Mouse (Mus musculus): ENCODE measurements around the gene Ccl8. TPM values are rescaled to one million over a fixed set of nuclear protein-coding genes. Genes with fewer than 3 reads are reported as not detected.

Gene Ccl8
- 0.25 TPM in 1 of 2 replicates, not detected in the other for polyA plus RNA-seq (2015; fragmentation: Nextera tagmentation; extraction: Ambion mirVana)

GRCm38 (mm10) chr11:82114885-82115284, at the start of gene Ccl8:
Ccl8 (plus strand) TSS chr11:82115185.
- H3K36me3 ChIP-seq (ENCODE audit: insufficient read depth, low read length), result no peaks in the 10 kb centered on the region
- no peaks in the 10 kb centered on the region for H3K4me1 ChIP-seq (ENCODE audit: insufficient read depth, low read depth, low read length)

DNA sequence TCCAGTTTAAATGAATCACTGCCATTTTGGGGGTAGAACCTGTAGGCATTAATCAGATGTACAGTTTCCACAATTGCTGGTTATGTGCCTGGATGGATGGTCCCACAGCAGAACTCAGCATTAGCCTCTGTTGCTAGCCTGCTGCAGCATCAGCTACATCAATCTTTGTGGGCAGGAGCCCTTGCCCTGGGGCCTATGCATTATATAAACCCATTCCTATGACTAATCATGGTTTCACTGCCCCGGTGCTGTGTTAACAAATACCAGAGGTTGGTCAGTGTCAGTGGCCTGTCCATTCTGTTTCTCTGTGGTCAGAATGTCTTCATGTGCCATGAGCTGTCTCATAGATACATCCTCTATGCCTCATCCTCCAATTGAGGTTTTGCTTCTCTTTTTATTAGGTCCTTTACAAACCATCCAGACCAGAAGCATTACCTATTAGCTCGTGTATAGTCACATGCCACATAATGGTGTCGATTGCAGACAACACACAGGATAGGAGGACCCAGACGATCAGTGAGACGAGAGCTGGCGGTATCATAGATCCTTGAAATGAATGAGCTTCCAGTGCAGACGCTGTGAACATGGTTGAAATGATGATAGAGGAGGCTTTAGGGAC, 47.9 kb upstream of the Ccl8 start:
- H3K9me3 ChIP-seq (ENCODE audit: low read length), result no peaks in the 10 kb centered on the region
- no peak overlapping the region for H3K27ac ChIP-seq (ENCODE audit: low read length)
- H3K4me3 ChIP-seq (ENCODE audit: low read depth, low read length), result no peak overlapping the region
- DNase-seq (ENCODE audit: low spot score), result no peak
- H3K27me3 ChIP-seq (replicated peaks; ENCODE audit: insufficient read depth, low read length), result no peaks in the 10 kb centered on the region
- H3K4me1 ChIP-seq (ENCODE audit: insufficient read depth, low read depth, low read length), result no peaks in the 10 kb centered on the region
- TF ChIP-seq EP300 (IDR thresholded peaks at IDR 0.05) (no peak), CTCF (IDR thresholded peaks at IDR 0.05) (no peak)
- ATAC-seq, result no peak
- no peaks in the 10 kb centered on the region for H3K36me3 ChIP-seq (ENCODE audit: insufficient read depth, low read length)
- H3K9ac ChIP-seq (replicated peaks; ENCODE audit: low read depth), result no peak overlapping the region
- WGBS, result 74% methylated on average over 7 of the region's 7 CpGs
- no peak overlapping the region for H3K4me2 ChIP-seq (replicated peaks; ENCODE audit: low read depth, low read length)

More at GRCm38 (mm10) chr11:82114885-82115284, at the start of gene Ccl8:
- Histone ChIP-seq H3K4me3 (ENCODE audit: low read depth, low read length) (no peak within 1 kb of the TSS), H3K27ac (ENCODE audit: low read length) (no peak within 1 kb of the TSS), H3K9me3 (ENCODE audit: low read length) (no peaks in the 10 kb centered on the region), H3K9ac (replicated peaks; ENCODE audit: low read depth) (no peak within 1 kb of the TSS), H3K4me2 (replicated peaks; ENCODE audit: low read depth, low read length) (no peak within 1 kb of the TSS), H3K27me3 (replicated peaks; ENCODE audit: insufficient read depth, low read length) (no peaks in the 10 kb centered on the region)
- TF ChIP-seq EP300 (IDR thresholded peaks at IDR 0.05) (no peak), CTCF (IDR thresholded peaks at IDR 0.05) (no peak)
- 77% methylated on average over 3 of the region's 3 CpGs for WGBS
- ATAC-seq (no peak), DNase-seq (ENCODE audit: low spot score) (no peak)

DNA sequence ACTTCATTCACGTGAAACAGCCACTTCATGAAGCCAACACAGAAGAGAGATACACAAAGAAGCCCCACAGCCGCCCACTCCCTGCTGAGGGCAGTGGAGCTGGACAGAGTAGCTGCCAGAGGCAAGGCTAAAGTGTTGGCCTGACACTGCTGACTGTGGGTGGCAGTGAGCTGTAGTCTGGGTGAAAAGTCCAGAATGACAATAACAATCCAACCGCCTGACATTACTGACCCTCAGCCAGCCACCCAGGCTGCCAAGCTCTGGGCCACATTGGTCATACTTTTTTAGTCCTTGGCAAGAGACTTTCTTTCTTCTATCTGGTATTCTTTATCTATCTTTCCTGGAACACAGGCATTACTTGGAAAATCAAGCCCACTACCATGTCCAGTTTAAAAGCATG, 43.9 kb upstream of the Ccl8 start:
- Histone ChIP-seq H3K9me3 (ENCODE audit: low read length) (no peaks in the 10 kb centered on the region), H3K27ac (ENCODE audit: low read length) (no peak overlapping the region), H3K27me3 (replicated peaks; ENCODE audit: insufficient read depth, low read length) (no peaks in the 10 kb centered on the region), H3K4me1 (ENCODE audit: insufficient read depth, low read depth, low read length) (no peaks in the 10 kb centered on the region), H3K36me3 (ENCODE audit: insufficient read depth, low read length) (no peaks in the 10 kb centered on the region), H3K4me2 (replicated peaks; ENCODE audit: low read depth, low read length) (no peak overlapping the region), H3K9ac (replicated peaks; ENCODE audit: low read depth) (no peak overlapping the region), H3K4me3 (ENCODE audit: low read depth, low read length) (no peak overlapping the region)
- TF ChIP-seq EP300 (IDR thresholded peaks at IDR 0.05), result no peak
- TF ChIP-seq CTCF (IDR thresholded peaks at IDR 0.05), result no peak
- ATAC-seq, result no peak
- no peak for DNase-seq (ENCODE audit: low spot score)
- 61% methylated on average over 3 of the region's 3 CpGs for WGBS

- WGBS, result 73% methylated on average over 1 of the region's 1 CpGs
- H3K4me1 ChIP-seq (ENCODE audit: insufficient read depth, low read depth, low read length), result no peaks in the 10 kb centered on the region
These were observed 42.6 kb upstream of the Ccl8 start for GRCm38 (mm10) chr11:82072374-82072773.

DNA sequence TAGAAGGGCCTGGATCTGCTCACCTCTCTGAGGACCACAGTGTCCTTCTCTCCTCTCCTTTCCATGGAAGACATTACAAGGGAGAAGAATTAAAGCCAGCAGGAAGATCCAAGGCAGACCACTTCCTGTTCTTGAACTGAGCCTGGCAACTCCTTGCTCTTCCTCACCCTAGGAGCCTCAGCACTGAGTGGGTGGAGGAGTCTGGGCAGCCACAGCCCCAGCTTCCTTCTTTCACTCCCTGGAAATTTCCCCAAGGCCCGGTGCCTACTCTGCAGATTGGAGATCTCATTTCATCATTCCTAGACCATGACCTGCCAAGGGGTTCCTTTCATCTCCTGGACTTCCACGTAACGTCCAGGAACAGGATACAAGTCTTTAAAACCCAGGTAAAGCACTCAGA, 42.0 kb upstream of the Ccl8 start:
- TF ChIP-seq EP300 (IDR thresholded peaks at IDR 0.05), result no peak
- no peak for TF ChIP-seq CTCF (IDR thresholded peaks at IDR 0.05)
- 76% methylated on average over 3 of the region's 3 CpGs for WGBS
- Histone ChIP-seq H3K9ac (replicated peaks; ENCODE audit: low read depth) (no peak overlapping the region), H3K27ac (ENCODE audit: low read length) (no peak overlapping the region), H3K4me2 (replicated peaks; ENCODE audit: low read depth, low read length) (no peak overlapping the region), H3K4me1 (ENCODE audit: insufficient read depth, low read depth, low read length) (no peaks in the 10 kb centered on the region), H3K27me3 (replicated peaks; ENCODE audit: insufficient read depth, low read length) (no peaks in the 10 kb centered on the region), H3K9me3 (ENCODE audit: low read length) (no peaks in the 10 kb centered on the region), H3K4me3 (ENCODE audit: low read depth, low read length) (no peak overlapping the region), H3K36me3 (ENCODE audit: insufficient read depth, low read length) (no peaks in the 10 kb centered on the region)
- ATAC-seq (no peak), DNase-seq (ENCODE audit: low spot score) (no peak)

More at GRCm38 (mm10) chr11:82072374-82072773, 42.6 kb upstream of the Ccl8 start:
- H3K9me3 ChIP-seq (ENCODE audit: low read length), result no peaks in the 10 kb centered on the region
- H3K27ac ChIP-seq (ENCODE audit: low read length), result no peak overlapping the region
- H3K4me3 ChIP-seq (ENCODE audit: low read depth, low read length), result no peak overlapping the region
- ATAC-seq (no peak), DNase-seq (ENCODE audit: low spot score) (peak; percentile 32)
- no peak overlapping the region for H3K4me2 ChIP-seq (replicated peaks; ENCODE audit: low read depth, low read length)
- H3K36me3 ChIP-seq (ENCODE audit: insufficient read depth, low read length), result no peaks in the 10 kb centered on the region
- H3K27me3 ChIP-seq (replicated peaks; ENCODE audit: insufficient read depth, low read length), result no peaks in the 10 kb centered on the region
- H3K9ac ChIP-seq (replicated peaks; ENCODE audit: low read depth), result no peak overlapping the region
- TF ChIP-seq EP300 (IDR thresholded peaks at IDR 0.05) (no peak), CTCF (IDR thresholded peaks at IDR 0.05) (peak; percentile 52)

- no peaks in the 10 kb centered on the region for H3K27me3 ChIP-seq (replicated peaks; ENCODE audit: insufficient read depth, low read length)
- H3K27ac ChIP-seq (ENCODE audit: low read length), result no peak overlapping the region
- H3K9ac ChIP-seq (replicated peaks; ENCODE audit: low read depth), result no peak overlapping the region
- no peak for DNase-seq (ENCODE audit: low spot score)
- H3K4me1 ChIP-seq (ENCODE audit: insufficient read depth, low read depth, low read length), result no peaks in the 10 kb centered on the region
- no peak overlapping the region for H3K4me3 ChIP-seq (ENCODE audit: low read depth, low read length)
- H3K36me3 ChIP-seq (ENCODE audit: insufficient read depth, low read length), result no peaks in the 10 kb centered on the region
- ATAC-seq, result no peak
- TF ChIP-seq CTCF (IDR thresholded peaks at IDR 0.05) (no peak), EP300 (IDR thresholded peaks at IDR 0.05) (no peak)
- no peak overlapping the region for H3K4me2 ChIP-seq (replicated peaks; ENCODE audit: low read depth, low read length)
- H3K9me3 ChIP-seq (ENCODE audit: low read length), result no peaks in the 10 kb centered on the region
- WGBS, result 72% methylated on average over 3 of the region's 3 CpGs
These were observed 41.3 kb upstream of the Ccl8 start for GRCm38 (mm10) chr11:82073686-82074085.
